Mouse (Mus musculus) lung, adult 18-20 months (tissue): ENCODE results near the gene Dusp10.

Experiments used
- DNase-seq, 2 experiments: peaks; one replicate each; pipeline ENCODE4 v3.0.0; 2022; ENCODE audit warnings: mixed read lengths in 2 of 2

The Dusp10 gene

DNA sequence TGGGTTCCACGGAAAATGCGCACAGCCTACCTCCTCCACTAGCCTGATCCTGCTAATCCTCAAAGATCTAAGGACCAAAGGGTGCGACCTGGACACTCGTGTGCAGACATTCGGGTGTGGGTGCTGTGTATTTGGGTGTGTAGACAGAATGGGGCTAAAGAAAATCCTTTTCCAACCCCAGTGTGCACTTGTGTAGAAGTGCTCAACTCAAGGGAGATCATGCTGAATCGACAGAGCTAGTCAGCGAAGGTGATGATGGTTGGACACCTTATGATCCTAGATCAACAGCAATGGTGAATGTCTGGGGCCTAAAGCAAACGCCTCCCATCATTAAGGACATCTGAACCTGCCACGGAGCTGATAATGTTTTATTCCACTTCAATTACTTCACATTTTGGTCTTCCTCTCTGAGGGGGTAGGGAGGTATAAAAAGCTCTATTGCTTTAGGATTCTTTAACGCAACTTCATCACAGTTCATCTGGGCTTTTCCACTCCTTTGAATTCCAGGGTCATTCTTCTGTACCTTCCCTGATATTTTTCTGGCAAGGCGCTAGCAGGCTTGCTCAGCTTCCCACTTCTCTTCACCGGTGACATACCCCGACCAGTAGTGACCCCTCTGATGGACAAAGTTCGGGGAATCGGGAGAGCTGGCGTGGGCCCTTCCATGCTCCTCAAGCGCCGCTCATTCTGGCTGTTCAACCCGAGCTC is 19.7 kb downstream of the Dusp10 start:
- no peak for DNase-seq

DNA sequence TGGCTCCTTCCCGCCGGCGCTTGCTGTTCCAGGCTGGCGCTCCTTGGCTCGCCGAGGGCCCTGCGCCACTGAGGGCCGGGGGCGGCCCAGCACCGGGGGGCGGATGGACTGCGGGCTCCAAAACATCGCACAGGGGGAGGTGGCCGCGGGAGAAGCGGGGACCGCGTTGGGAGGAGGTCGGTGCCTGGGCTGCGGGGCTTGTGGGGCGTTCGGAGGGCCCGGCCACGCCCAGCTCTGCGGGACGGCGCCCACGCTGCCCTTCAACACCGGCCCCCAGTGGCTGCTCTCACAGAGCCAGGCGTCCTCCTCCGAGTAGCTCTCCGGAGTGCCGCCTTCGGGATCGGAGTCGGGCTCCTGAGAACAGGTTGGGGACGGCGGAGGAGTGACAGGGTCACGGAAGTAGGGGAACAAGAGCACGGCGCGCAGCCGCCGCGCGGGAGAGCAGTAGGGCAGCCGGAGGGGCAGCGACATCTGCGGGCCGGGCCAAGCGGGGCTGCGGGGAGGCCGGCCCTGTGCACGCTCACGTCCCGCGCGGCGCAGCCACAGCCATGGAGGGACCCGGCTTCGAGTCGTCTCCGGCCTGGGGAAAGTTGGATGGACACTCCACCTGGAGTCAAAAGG is 20.4 kb downstream of the Dusp10 start:
- DNase-seq, result peak; percentile 72 to 73

DNA sequence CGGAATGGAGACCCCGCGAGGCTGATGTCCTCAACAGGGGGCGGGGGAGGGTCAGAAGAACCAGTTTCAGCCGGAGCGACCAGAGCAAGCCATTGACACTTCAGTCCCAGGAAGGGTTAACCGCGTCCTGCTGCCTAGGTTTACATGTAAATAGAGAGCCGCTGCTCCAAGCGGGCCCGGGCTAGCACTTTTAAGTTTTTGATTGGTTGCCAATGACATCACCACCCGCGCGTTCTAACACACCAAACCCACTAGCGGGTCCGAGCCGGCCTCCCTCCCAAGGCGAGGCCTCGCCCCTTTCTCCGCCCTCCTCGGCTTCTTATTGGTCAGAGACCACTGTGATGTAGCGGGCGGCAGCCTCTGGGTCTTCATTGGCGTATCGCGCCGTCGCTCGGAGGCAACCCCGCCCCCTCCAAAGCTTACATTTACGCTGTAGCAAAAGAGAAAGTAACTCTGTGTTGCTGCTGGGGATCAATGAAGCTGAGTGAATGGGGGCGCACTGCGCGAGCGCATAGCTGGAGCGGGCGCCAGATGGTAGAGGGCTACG is 21.0 kb downstream of the Dusp10 start, which contains the start of gene 1700056E22Rik:
Gene 1700056E22Rik (minus strand): TSS at position 291 of the 547 bp plus-strand sequence.
- peak; percentile 99 to 100 for DNase-seq

DNA sequence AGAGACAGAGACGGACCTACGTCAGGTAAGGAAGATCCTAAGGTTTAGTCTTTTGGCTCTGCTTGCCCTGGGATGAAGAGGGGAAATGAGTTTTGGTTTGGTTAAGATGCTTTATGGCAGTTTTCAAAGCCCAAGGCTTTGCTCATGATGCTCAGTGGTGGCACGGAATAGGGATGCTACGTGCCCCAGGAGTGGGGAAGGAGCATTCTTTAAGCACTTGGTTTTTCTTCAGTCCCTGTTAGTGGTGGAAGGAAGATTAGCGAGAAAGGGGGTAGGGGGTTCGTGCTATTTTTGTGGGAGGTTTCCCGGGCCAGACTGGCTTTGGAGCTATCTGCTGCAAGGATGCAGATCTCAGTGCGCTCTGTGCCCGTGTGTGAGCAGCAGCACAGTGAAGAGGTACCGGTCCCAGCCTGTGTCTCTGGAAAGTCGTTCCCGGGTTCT is 21.7 kb downstream of the Dusp10 start:
- DNase-seq, result no peak

DNA sequence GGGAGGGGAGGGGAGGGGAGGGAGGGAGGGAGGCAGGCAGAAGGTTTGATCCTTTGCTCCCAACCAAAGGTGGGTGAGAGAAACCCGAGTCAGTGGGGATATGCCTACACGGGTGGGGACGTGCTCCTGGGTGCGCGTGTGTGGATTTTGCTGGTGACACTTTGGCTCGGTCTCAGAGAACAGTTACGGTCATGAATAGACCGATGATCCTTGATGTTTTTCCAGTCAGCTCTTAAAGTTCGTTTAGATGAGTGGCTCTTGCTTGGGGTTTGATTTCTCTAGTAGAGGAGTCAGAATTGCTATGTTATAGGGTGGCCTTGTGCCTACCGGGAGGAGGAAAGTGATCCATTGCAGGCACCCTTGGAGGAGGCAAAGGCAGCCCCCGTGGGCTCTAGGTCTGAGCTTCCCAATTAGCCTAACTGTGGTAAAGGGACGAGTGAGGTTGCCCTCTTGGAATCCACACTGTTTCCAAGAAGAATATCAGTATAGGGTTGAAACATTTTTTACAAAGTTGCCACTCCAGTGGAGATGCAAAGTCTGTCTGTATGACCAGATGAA is 22.3 kb downstream of the Dusp10 start:
- DNase-seq, result no peak

DNA sequence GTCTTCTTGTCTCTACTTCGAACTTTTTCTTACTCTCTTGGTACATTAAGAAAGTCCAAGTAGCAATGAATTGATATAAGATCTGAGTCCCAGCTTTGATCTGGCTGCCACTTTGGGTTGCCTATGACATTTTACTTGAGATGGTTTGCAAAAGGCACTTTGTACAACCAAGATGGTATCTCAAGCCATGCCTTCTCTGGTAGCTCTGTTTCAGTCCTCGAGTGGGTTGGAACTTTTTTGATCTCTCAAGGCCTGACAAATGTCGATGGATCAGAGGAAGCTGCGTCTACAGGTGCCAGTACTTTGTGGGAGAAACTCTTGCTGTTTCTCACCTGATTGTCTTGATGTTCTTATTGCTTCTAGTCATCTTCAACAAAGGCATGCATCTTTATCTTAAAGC is 24.7 kb downstream of the Dusp10 start:
- DNase-seq, result no peak

DNA sequence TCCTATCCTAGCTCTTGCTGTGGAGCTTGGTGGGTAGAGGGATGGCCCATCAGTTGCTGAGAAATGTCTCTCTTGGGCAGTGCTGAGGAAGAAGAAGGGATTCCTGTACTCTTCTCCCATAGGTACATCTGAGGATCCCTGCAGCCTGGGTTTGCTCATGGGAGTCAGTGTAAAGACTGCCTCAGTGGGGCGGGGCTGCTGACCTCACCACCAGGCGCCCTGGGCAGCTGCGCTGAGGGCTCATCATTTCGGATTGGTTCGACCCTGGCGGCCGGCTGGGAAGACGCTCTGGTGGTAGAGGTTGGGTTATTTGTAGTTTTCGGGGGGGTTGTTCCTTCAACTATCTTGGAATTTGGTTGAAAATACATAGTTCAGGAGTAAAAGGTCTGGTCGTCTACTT is 26.2 kb downstream of the Dusp10 start:
- no peak for DNase-seq

DNA sequence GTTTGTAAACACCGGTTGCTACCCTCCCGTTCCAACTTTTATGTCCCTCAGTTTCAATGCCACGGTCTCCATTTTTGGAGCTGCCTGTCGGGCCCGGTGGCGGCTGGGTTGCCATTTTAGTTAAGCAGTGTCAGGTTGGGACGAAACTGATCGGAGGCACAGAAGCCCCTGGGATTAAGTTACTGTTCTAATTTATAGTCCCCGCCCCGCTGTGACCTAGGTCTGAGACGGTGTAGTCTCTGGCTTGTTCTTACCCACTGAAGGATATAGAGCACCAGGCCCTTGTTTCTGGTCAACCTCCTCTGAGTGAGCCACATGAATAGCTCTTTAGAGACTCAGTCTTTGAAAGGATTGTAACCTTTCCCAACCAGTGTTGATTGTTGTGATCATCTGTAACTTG is 27.1 kb downstream of the Dusp10 start:
- DNase-seq, result no peak

DNA sequence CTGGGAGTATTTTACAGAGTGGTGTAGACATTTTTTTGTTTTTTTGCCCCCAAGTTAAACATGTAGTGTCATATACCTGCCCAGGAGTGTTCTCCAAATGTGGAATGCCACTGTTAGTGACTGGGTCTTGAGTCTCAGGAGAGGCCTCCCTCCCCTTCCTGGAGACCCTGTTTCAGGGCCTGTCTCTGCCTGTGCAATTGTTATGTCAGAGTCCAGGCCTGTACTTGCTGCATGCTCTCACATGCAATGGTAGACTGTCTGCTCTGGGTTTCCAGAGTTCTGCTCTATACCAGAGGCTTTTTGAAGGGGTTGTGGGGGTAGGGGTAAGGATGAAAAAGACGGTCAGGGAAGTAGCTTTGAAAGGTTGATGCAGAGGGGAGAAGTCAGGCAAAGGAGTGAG is 27.8 kb downstream of the Dusp10 start:
- DNase-seq, result no peak

DNA sequence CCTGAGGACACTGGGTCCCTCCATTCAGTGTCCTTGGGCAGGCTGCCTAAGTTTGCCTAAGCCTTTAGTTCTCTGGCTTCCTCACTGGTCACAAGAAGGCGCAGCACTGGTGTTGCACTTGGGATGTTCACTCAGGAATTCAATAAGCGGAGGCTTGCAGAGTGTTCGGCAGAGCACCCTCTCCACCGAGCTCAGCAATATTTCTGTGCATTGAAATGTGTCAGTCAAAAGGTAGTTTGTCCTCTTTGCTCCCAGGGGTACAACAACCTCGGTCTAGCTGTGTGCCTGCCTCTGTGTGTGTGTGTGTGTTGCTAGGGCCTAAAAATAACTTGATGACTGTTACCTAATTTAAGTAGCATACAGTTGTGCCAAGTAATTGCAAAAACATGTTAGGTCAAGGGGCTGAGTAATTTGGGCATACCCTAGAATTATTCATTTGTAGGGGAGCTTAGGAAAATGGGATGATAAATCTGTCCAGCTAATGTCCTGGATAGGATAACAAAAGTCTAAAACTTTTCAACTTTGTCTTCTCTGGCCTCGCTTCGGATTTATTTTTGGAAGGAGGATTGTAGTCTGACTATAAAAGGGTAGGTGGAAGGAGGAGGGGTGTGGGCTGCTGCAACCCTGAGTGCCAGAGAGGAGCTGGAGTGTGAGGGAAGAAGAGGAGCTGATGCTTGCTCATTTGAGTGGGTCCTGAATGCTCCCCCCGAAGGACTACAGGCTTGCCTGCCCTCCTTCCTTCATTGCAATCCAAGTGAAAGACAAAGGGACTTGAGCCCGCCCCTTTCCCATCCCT is 28.9 kb downstream of the Dusp10 start:
- DNase-seq, result peak; percentile 40 to 47

DNA sequence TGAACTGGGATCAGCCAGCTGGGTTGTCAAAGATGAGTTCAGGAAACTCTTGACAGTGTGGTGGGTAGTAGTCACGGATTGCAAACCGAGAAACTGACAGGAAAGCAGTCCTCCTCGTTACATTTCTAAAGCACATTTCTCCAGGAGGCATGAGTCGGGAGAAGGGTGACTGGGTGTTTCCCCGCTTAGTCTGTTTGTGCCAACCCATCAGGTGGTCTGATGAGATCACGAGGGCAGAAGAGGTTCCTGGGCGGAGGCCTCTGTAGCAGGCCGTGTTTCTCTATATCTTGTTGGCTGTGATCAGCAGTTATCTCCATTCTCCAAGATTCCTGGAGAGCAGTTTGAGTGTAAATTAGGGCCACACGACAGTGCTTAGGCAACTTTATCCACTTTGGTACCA is 29.6 kb downstream of the Dusp10 start:
- DNase-seq, result no peak

DNA sequence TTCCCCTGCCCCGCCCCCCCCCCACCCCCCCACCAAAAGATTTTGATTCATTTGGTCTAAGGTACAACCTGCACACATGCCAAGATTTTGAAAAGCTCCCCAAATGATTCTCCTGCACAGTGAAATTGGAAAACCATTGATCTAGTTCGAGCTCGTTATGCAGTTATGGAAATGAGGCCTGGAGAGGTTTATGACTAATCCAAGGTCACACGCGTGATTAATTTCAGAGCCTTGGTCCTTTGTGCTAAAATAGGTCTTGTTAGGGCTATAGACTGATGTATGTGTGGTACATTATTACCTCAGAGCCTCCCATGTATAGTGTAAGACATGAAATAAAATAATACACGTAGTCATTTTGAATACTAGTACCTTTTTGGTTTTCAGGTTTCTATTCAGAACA is 30.3 kb downstream of the Dusp10 start:
- DNase-seq, result no peak

DNA sequence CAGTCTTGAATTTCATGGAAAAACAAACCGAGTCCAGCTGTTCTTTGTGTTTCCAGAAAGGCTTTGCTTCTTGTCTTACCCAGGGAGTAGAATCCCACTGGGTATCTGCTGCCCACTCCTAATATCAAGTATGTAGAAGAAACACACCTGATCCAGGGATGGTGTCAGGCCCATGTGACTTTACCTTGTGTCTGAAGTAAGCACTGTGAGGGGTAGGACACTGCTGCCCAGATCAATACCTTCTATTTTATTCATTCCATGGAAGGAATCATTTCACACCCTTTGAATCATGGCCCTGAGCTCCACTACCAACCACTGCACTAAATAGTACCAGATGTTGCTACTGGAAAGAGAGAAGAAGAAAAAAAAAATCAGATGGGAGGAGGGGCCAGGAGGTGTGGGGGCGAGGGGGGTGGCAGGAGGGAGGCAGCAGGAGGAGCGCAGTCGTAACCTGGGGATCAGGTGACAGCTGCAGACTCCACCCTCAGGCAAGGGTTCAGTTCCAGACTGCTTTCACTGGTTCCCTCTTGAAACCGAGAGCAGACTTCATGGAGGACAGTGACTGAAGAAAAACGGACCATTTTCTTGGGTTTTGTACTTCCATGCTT is 33.1 kb downstream of the Dusp10 start:
- DNase-seq, result no peak

DNA sequence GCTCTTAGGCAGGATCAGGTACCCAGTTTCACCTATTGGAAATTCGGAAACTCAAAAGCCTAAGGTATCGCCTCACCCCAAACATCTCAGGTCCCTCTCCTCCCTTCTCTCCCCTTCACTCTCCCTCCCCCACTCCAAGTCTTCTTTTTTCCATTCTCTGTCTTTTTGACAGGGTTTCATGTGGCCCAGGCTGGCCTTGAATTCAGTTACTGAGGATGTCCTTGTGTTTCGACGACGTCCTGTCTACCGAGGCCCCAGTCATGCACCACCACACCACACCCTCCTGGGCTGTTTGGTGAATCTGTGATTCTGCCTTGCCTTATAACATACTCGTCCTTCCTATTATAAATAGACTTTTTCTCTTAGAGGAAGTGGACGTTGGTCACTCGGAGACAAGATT is 34.7 kb downstream of the Dusp10 start:
- no peak for DNase-seq

DNA sequence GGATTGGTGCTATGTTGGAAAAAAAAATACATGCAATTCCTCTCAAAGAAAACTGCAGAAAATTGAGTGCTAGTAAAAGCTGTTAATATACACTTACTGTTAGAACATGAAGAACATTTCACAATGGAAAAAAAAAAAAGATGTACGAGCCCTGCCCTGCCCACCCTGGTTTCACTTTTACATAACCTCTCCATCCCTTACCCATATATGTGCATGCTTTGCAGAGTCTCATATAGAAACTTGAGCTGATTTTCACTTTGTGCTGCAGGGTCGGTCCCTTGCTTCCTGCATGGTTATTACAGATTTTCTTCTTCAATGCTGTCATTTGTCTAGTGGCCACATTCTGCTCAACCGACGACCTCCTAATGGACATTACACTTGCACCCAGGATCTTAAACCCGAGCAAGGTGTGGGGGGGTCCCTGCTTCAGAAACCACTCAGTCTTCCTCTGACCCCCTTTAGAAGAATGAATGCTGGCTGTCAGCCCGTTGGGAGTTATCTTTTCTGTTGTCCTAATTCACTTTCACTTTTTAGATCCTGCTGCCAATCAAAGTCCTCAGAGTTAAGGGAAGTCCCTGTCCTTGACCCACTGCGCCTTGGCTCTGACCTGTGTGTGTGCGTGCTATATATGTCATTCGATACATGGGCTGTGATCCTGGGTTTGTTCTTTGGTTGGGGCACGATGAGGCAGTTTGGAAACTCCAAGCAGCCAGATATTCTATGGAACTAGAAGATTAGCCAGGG is 35.7 kb downstream of the Dusp10 start:
- no peak for DNase-seq

DNA sequence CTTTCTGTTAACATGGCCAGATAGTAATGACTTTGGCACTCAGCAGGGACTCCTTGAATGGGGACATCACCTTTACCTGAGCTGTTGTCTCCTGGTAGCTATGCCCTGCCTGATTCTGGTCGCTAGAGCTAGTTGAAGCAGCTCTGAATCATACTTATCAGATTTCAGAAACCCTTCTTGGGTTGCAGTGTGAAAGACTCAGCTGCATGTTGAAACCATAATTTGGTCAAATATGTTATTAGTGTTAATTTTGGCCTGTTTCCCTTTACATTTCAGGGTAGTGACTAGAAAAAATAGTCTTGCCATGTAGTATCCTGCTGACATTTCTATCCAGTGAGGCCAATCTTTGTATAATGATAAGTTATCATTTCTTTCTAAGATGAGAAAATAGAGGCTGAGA is 38.2 kb downstream of the Dusp10 start:
- DNase-seq, result no peak

DNA sequence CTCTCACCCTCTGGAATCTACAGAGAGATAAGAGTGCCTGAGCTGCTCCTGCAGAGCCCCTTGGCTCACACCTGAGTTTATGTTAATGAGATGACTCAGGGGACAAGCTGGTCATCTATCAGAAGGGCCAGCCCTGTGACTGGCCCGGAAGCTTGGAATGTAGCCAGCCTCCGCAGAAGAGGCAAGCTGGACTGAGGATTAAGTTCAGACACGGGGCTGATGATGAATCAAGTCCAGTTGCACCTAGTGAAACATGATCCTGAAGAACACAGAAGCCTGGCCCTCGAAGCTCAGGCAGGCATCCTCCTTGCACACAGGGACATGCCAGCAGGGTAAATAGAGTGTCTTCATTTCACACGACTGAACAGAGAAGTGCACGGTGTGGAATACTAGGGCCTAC is 38.7 kb downstream of the Dusp10 start:
- peak; percentile 56 to 74 for DNase-seq

DNA sequence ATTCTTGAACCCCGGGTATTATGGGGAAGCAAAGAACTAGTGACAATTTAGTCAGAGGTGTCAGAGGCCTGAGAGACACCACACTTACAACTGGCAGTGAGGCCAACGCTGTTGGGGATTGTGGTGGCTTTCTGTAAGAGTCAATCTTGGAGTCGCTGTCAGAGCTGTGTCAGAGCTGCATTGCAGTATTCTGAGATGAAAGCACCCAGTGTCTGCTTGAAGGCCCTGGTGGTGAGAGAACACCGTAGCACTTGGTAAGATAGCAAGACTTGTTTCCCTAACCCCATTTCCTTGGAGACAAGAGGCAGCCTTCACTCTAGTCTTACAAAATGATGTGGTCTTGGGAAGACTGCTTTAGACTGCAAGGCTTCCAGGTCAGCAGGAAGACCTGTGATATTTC is 39.2 kb downstream of the Dusp10 start:
- no peak for DNase-seq

DNA sequence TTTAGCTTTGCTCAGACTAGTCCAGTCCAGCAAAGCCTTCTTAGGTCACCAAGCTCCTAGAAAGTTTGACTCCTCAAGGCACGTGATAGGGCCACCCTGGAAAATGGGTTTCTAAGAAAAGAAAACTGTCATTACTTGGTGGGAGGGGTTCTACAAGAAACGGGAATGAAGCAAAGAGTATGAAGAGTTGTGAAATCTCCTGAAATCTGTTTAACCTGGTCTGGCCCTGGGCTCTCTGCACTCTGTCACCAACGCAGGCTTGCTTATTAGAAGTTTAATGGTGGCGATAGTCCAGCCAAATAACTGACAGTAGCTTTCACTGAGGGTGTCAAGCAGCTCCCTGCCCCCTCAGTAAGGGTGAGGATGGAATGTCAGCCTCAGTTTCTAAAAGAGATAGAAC is 40.0 kb downstream of the Dusp10 start:
- DNase-seq, result no peak

DNA sequence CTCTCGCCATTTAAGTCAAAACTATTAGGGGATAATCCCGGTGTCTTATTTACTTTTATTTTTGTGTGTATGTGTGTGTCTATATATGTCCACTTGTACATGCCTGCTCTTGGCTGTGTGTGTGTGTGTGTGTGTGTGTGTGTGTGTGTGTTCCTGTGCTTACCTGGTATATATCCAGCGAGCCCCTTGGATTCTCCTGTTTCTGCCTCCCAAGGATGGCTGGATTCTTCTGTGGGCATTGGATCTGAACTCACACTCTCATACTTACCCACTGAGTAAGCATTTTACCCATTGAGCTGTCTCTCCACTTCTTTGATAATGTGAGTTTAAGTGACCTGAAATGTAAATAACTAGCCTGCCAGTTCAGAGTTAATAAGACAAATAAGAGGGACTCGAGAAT is 40.6 kb downstream of the Dusp10 start:
- DNase-seq, result no peak

DNA sequence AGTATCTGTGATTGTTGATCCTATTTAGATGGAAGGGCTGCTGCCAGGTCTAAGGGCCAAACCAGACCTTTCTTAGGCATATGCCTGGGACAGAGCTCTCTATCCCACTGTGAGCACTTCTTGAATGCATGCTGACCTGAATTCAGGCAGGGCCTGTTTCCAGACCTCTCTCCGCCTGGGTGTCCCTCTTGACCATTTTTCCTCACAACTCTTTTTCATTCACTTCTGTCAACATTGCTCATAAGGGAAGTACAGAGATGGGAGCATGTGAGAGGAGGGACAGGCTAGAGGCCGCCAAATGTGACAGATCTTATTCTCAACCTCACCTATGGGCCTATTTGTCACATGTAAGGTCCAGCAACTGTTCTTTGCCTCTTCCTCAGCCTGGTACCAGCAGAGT is 41.1 kb downstream of the Dusp10 start:
- DNase-seq, result no peak

DNA sequence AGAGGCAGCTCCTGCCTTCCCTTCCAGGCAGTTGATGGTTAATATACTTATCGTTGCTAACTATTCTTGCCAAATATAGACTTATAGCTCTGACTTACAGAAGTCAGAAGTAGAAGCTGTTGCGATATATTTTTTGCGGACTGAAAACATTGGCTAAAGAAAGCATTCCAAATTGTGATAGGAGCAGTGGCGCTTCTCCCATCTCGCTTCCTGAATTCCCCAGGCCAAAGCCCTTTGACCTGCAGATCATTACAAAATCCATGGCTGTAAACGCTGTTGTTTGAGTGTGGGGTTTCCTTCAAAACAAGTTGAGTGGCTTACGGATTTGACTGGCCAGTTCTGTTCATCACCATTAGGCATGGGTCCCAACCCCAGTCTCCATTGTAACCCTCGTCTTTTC is 45.1 kb downstream of the Dusp10 start:
- no peak for DNase-seq
